ENCODE assay signal across 36 mouse cellular contexts in the genomic region with DNA sequence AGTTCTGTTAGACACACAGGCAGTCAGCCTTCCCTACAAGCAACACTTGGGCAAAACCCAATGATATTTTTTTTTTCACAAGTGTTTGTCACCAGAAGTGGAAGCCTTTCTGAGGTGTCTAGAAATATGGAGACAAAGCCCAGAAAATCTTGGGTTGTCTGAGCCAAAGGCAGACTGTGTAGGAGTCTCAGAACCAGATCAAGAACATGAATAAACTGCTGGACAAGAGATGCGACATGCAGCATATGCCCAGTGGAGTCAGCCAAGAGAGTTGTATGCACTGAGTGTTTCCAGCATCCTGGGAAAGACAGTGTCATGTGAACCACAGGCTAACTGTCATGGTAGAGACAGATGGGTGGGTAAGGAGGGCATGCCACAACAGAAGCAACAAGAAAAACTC. TPM values are rescaled to one million over a fixed set of nuclear protein-coding genes. Genes with fewer than 3 reads are reported as not detected.
A peak's percentile ranks its signal among the peaks of the same experiment; 100 is the strongest.
DNase-seq lines count a peak whose midpoint lies in the region; ATAC-seq and TF ChIP-seq lines count a peak whose summit lies in the region.
"Had no signal": no experiment of that assay in that cellular context is flagged by ENCODE, and none has a peak within 500 bp of the region (broad histone marks: within the 10 kb centered on the region; RNA-seq: fewer than 3 reads in every experiment).

No protein-coding gene starts in this region.

- no peaks in the 10 kb centered on the region for H3K36me3 ChIP-seq in hindbrain, postnatal 0 days (ENCODE audit: insufficient read depth, low read length)
- H3K36me3 ChIP-seq in hindbrain, embryonic 16.5 days (ENCODE audit: control insufficient read depth, insufficient read depth, low read length), result no peaks in the 10 kb centered on the region
- H3K36me3 ChIP-seq in midbrain, embryonic 10.5 days, result no peaks in the 10 kb centered on the region
- H3K36me3 ChIP-seq: embryonic facial prominence, embryonic 13.5 days; forebrain, embryonic 12.5 days; G1E; intestine, embryonic 15.5 days; limb, embryonic 12.5 days; liver, embryonic 12.5 days; midbrain, embryonic 13.5 days had no signal

- H3K4me2 ChIP-seq in hindbrain, postnatal 0 days (ENCODE audit: low read depth, low read length), result no peak overlapping the region
- no peak overlapping the region for H3K4me2 ChIP-seq in hindbrain, embryonic 16.5 days (ENCODE audit: low read length)
- H3K4me2 ChIP-seq: embryonic facial prominence, embryonic 13.5 days; forebrain, embryonic 12.5 days; hindbrain, embryonic 14.5 days; intestine, embryonic 15.5 days; limb, embryonic 12.5 days; liver, embryonic 12.5 days; midbrain, embryonic 13.5 days had no signal

- no peak overlapping the region for H3K27ac ChIP-seq in hindbrain, postnatal 0 days
- no peak overlapping the region for H3K27ac ChIP-seq in hindbrain, embryonic 16.5 days (ENCODE audit: low read depth, low read length)
- H3K27ac ChIP-seq in midbrain, embryonic 10.5 days (replicated peaks), result no peak overlapping the region
- H3K27ac ChIP-seq: embryonic facial prominence, embryonic 13.5 days; forebrain, embryonic 12.5 days; gastrocnemius, adult 2 months; hindbrain, embryonic 14.5 days; intestine, embryonic 15.5 days; limb, embryonic 12.5 days; liver, embryonic 12.5 days; midbrain, embryonic 13.5 days had no signal

- H3K4me3 ChIP-seq in hindbrain, postnatal 0 days (ENCODE audit: low read length), result no peak overlapping the region
- H3K4me3 ChIP-seq in hindbrain, embryonic 16.5 days (ENCODE audit: low read length), result no peak overlapping the region
- no peak overlapping the region for H3K4me3 ChIP-seq in midbrain, embryonic 10.5 days
- H3K4me3 ChIP-seq: embryonic facial prominence, embryonic 13.5 days; erythroblast, embryonic 14.5 days; forebrain, embryonic 12.5 days; gastrocnemius, adult 2 months; intestine, embryonic 15.5 days; limb, embryonic 12.5 days; liver, embryonic 12.5 days; midbrain, embryonic 13.5 days had no signal

- no peaks in the 10 kb centered on the region for H3K27me3 ChIP-seq in hindbrain, postnatal 0 days (ENCODE audit: insufficient read depth, low read length)
- no peaks in the 10 kb centered on the region for H3K27me3 ChIP-seq in hindbrain, embryonic 16.5 days (replicated peaks; ENCODE audit: control insufficient read depth, insufficient read depth, low read length)
- no peaks in the 10 kb centered on the region for H3K27me3 ChIP-seq in midbrain, embryonic 10.5 days (ENCODE audit: low read depth, poor library complexity, severe bottlenecking)
- H3K27me3 ChIP-seq: CH12.LX; embryonic facial prominence, embryonic 13.5 days; forebrain, embryonic 12.5 days; intestine, embryonic 15.5 days; limb, embryonic 12.5 days; liver, embryonic 12.5 days; midbrain, embryonic 13.5 days had no signal

- no peak for TF ChIP-seq CTCF in hindbrain, postnatal 0 days (IDR thresholded peaks at IDR 0.05; ENCODE audit: low read depth)

- H3K9ac ChIP-seq in hindbrain, postnatal 0 days (replicated peaks; ENCODE audit: low read length), result no peak overlapping the region
- H3K9ac ChIP-seq in hindbrain, embryonic 16.5 days (ENCODE audit: low read depth, low read length), result no peak overlapping the region
- H3K9ac ChIP-seq: embryonic facial prominence, embryonic 13.5 days; forebrain, embryonic 12.5 days; hindbrain, embryonic 14.5 days; intestine, embryonic 15.5 days; limb, embryonic 12.5 days; liver, embryonic 12.5 days; midbrain, embryonic 13.5 days had no signal

- 69% methylated on average over 1 of the region's 1 CpGs for WGBS in hindbrain, postnatal 0 days
- 83% methylated on average over 1 of the region's 1 CpGs for WGBS in hindbrain, embryonic 16.5 days
- WGBS in midbrain, embryonic 10.5 days, result 81% methylated on average over 1 of the region's 1 CpGs

- DNase-seq in hindbrain, postnatal 0 days (ENCODE audit: low spot score), result peak; percentile 20
- peak; percentile 28 for DNase-seq in brain, embryonic 18.5 days (ENCODE audit: low read depth, low spot score)
- peak; percentile 38 to 57 for DNase-seq in left cerebral cortex, adult 9 months (ENCODE audit: low spot score in 2 of 2)
- peak; percentile 39 to 67 for DNase-seq in right cerebral cortex, postnatal 36 days (ENCODE audit: low spot score in 2 of 2)
- no peak for DNase-seq in midbrain, embryonic 10.5 days (ENCODE audit: low spot score)
- DNase-seq in yolk sac, embryonic 10.5 days (ENCODE audit: low spot score), result no peak
- DNase-seq: adrenal gland, adult 2 months; B cell, adult 2 months; cerebellum, adult 2 months; cerebellum, postnatal 36 days; embryo, embryonic 11 days; gastrocnemius, adult 2 months; heart, postnatal 4 days; kidney, adult 8-10 months; kidney, postnatal 10 days; lung, adult 18-20 months; lung, postnatal 10 days; spleen, adult 18-20 months had no signal

- no peaks in the 10 kb centered on the region for H3K9me3 ChIP-seq in hindbrain, postnatal 0 days (ENCODE audit: low read length)
- H3K9me3 ChIP-seq in hindbrain, embryonic 16.5 days (ENCODE audit: control insufficient read depth, low read length), result no peaks in the 10 kb centered on the region
- no peaks in the 10 kb centered on the region for H3K9me3 ChIP-seq in midbrain, embryonic 10.5 days (replicated peaks)
- H3K9me3 ChIP-seq: embryonic facial prominence, embryonic 13.5 days; forebrain, embryonic 12.5 days; intestine, embryonic 15.5 days; limb, embryonic 12.5 days; liver, embryonic 12.5 days; midbrain, embryonic 13.5 days had no signal

- ATAC-seq in hindbrain, postnatal 0 days, result no peak
- ATAC-seq in hindbrain, embryonic 16.5 days, result no peak
- ATAC-seq: intestine, embryonic 15.5 days; liver, embryonic 12.5 days; midbrain, embryonic 13.5 days had no signal

- H3K4me1 ChIP-seq in hindbrain, postnatal 0 days (ENCODE audit: insufficient read depth, low read length), result no peaks in the 10 kb centered on the region
- H3K4me1 ChIP-seq in hindbrain, embryonic 16.5 days (ENCODE audit: control insufficient read depth, insufficient read depth, low read depth, low read length), result no peaks in the 10 kb centered on the region
- H3K4me1 ChIP-seq in midbrain, embryonic 10.5 days, result no peaks in the 10 kb centered on the region
- H3K4me1 ChIP-seq: embryonic facial prominence, embryonic 13.5 days; forebrain, embryonic 12.5 days; intestine, embryonic 15.5 days; limb, embryonic 12.5 days; liver, embryonic 12.5 days had no signal

RNA-seq across cellular contexts. Expression of a gene that starts 41.2 kb away (rescaled TPM):
- 93.3 and 102 TPM in 2 replicates for total RNA-seq in hindbrain, postnatal 0 days (2014; rRNA removed)
- 25.1 and 27.4 TPM in 2 replicates for polyA plus RNA-seq in hindbrain, postnatal 0 days (2015; fragmentation: Nextera tagmentation; extraction: Ambion mirVana)
- 26.0 and 27.4 TPM in 2 replicates for polyA plus RNA-seq in hindbrain, embryonic 16.5 days (2015; fragmentation: Nextera tagmentation; extraction: Ambion mirVana)
- 7.3 and 8.9 TPM in 2 replicates for polyA plus RNA-seq in midbrain, embryonic 10.5 days (2016; fragmentation: Nextera tagmentation; extraction: Ambion mirVana)
- total RNA-seq: CH12.LX; G1E; megakaryocyte, adult 5-6 weeks; monocyte, adult 5-6 weeks had no signal
- polyA plus RNA-seq: erythroblast, embryonic 14.5 days; G1E had no signal

RNA-seq across cellular contexts. Expression of a gene that starts 48.0 kb away (rescaled TPM):
- not detected in 2 replicates for total RNA-seq in hindbrain, postnatal 0 days (2014; rRNA removed)
- polyA plus RNA-seq in hindbrain, postnatal 0 days (2015; fragmentation: Nextera tagmentation; extraction: Ambion mirVana), result not detected in 2 replicates
- polyA plus RNA-seq in hindbrain, embryonic 16.5 days (2015; fragmentation: Nextera tagmentation; extraction: Ambion mirVana), result not detected in 2 replicates
- not detected in 2 replicates for polyA plus RNA-seq in midbrain, embryonic 10.5 days (2016; fragmentation: Nextera tagmentation; extraction: Ambion mirVana)
- total RNA-seq: adrenal gland, adult 2 months; adrenal gland, postnatal 4 days; CH12.LX; gastrocnemius, adult 2 months; gastrocnemius, postnatal 4 days; heart, postnatal 4 days; layer of hippocampus, postnatal 25 days; megakaryocyte, adult 5-6 weeks; monocyte, adult 5-6 weeks had no signal
- polyA plus RNA-seq: adrenal gland, adult 2 months; cerebellum, adult 2 months; embryonic facial prominence, embryonic 13.5 days; erythroblast, embryonic 14.5 days; forebrain, embryonic 12.5 days; G1E; heart, embryonic 16.5 days; hindbrain, embryonic 14.5 days; intestine, embryonic 15.5 days; limb, embryonic 12.5 days; liver, embryonic 12.5 days; midbrain, embryonic 13.5 days; urinary bladder, adult 2 months had no signal

Comparison
In these comparisons a context has a peak if more than half of its experiments do, and no peak if none do; other contexts are left out.
1. DNase-seq: peak in hindbrain, postnatal 0 days (single experiment), brain, embryonic 18.5 days (single experiment), left cerebral cortex, adult 9 months (2 of 2) and right cerebral cortex, postnatal 36 days (2 of 2); none in midbrain, embryonic 10.5 days (single experiment) and yolk sac, embryonic 10.5 days (single experiment).